Mouse (Mus musculus) urinary bladder, adult 18-20 months (tissue): ENCODE data around the gene Hexim1.
A peak's percentile ranks its signal among the peaks of the same experiment; 100 is the strongest.

ENCODE experiments used
- DNase-seq, 2 experiments: peaks; one replicate each; pipeline ENCODE4 v3.0.0; 2022; ENCODE audit warnings: low spot score in 2 of 2, mixed read lengths in 2 of 2

Gene Hexim1

GRCm38 (mm10) chr11:103116959-103117590 is 1.0 kb downstream of the Hexim1 start:
- peak; percentile 72 to 84 for DNase-seq

DNA sequence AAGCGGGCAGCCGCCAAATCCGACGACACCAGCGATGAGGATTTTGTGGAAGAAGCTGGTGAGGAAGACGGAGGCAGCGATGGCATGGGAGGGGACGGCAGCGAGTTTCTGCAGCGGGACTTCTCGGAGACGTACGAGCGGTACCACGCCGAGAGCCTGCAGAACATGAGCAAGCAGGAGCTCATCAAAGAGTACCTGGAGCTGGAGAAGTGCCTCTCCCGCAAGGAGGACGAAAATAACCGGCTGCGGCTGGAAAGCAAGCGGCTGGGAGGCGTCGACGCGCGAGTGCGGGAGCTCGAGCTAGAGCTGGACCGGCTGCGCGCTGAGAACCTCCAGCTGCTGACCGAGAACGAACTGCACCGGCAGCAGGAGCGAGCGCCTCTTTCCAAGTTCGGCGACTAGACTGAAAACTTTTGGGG is 1.6 kb downstream of the Hexim1 start:
- no peak for DNase-seq

DNA sequence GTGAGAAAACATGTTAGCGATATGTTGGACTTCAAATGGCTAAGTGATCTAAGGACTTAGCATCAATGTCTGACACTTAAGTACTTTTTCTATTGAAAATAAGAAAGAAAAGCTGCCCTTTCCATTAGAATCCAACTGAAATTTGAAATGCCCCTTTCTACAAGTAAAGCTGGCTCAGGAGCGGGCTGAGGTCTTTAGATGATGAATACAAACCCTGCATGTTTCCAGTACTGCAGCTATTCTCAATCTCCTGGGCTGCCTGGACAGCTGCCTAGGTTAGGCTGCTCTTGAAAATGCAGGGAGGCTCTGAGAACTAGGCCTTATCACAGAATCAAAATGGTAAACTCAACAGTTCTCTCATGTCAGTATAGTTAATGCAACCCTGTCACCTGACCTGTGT is 2.8 kb downstream of the Hexim1 start:
- DNase-seq, result no peak

GRCm38 (mm10) chr11:103119609-103120008 is 3.6 kb downstream of the Hexim1 start:
- no peak for DNase-seq

DNA sequence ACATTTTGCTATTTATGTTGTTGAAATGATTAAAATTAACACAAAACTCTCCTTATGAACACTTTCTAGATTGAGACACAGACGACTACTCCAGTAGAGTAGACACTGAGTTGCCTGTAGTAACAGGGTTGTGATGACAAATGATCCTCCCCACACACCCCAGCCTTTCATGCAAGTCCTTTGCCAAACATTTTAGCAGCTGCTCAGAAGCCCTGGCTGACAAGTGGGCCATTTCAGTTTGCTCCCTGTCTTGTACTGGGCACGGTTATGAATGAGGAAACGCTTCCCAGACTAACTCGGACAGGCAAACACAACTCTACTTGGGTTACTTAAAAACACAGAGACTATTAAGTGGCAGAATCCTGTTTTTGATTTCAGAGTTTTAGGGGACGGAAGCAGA is 4.3 kb downstream of the Hexim1 start:
- DNase-seq, result no peak

GRCm38 (mm10) chr11:103131701-103132575 is 15.9 kb downstream of the Hexim1 start, which contains the start of gene Hexim2:
TSS of gene Hexim2 (plus strand) at chr11:103132429.
- DNase-seq, result peak; percentile 45 to 72

GRCm38 (mm10) chr11:103132576-103133455 is 16.8 kb downstream of the Hexim1 start:
- DNase-seq, result peak; percentile 99 to 100

DNA sequence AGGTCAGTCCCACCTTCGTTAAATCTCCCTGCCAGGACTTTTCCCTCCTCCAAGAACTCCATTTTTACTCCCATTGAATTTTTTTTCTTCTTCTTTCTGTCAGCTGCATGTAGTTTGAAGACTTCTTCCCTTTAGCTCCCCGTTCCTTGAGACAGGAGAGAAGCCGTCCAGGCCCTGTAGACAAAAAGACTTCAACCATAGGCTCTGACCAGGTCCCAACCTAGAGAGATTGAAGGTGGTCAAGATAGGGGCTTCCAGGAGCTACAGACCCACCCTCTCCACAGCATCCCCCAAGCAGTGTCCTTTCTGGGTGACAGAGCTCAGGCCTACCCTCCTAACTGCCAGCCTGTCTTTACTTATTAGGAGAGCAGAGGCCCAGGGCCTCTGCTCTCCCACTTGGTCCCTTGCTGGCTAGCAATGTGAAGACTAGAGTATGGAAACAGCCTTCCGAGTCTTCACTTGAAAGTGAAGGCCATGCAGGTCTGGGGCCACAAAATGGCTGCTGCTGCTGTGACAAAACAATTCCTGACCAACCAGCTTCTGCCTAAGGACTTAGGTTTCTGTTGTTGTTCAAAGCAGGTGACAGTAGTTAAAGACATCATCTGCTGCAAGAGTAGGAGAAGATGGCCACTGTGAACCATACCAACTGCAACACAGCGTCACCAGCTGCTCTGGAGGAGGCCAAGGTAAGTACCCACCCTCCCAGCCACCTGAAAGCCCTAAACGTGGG is 17.6 kb downstream of the Hexim1 start:
- DNase-seq, result no peak

DNA sequence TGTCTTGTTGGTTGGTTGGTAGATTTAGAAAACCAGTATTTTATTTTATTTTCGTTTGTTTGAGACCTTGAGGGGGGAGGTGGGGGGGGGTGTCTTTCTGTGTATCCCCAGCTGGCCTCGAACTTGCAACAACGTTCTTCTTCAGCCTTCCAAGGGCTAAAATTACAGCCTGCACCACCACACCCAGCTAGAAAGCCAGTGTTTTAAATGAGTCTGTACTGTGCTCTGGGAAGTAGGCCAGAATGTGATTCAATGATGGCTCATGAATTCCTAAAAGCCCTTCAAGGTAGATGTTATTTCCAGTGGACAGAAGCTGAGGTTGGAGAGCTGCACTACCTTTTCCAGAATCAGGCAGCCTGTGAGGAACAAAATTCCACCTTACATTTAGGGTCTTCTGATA is 18.2 kb downstream of the Hexim1 start:
- no peak for DNase-seq

- DNase-seq, result no peak
These were observed 20.1 kb downstream of the Hexim1 start for GRCm38 (mm10) chr11:103136039-103136577.

DNA sequence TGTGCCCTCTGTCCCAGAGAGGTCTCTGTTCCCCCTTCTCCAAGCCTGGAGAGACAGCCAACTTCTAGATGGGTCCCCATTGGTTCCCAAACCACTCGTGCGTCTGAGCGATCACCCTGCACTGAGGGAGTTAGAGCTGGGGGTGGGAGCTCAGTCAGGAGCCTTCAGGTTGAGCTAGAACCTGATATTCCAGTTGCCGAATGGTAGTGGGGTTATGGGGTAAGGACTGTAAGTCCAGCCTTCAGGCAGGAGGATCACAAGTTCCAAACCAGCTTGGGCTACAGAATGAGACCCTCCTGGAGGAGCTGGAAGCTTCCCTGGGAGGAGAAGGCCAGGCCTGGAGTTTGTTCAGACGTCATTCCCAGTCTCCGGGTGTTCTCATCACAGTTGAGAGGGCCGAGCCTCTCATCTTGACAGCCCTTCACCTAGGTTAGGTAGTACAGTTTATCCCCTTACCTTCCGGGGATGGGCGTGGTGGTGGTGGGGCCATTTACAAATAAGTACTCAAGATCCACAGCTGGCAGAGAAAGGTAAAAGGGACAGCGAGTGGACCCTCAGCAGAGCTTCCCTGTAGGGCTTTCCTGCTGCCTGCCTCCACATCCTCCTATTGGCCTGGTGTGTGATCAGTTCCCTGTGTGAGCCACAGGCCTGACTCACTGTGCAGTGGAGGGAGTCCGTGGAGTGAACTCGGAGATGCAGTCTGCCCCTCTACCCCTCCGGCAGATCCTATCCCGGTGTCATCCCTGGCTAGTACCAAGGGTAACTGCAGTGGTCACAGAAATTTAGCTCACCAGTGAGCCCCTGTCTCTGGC is 24.1 kb downstream of the Hexim1 start:
- DNase-seq, result no peak

DNA sequence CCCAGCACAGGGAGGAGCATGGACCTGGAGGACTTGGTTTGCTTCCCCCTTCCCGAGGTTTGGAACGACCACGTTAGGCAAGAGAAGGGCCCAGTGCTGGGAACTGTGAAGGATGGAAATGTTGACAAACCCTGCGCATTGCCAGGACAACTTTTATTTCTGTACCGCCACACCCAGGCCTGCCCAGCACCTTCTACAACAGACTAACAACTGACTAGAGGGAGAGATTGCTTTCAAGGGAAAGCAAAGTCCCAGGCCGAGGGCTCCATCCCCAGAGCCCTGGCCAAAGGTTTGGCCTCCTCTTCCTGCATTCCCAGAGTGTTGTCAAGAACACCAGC is 24.7 kb downstream of the Hexim1 start:
- DNase-seq, result peak in 1 of 2 experiments; percentile 14

DNA sequence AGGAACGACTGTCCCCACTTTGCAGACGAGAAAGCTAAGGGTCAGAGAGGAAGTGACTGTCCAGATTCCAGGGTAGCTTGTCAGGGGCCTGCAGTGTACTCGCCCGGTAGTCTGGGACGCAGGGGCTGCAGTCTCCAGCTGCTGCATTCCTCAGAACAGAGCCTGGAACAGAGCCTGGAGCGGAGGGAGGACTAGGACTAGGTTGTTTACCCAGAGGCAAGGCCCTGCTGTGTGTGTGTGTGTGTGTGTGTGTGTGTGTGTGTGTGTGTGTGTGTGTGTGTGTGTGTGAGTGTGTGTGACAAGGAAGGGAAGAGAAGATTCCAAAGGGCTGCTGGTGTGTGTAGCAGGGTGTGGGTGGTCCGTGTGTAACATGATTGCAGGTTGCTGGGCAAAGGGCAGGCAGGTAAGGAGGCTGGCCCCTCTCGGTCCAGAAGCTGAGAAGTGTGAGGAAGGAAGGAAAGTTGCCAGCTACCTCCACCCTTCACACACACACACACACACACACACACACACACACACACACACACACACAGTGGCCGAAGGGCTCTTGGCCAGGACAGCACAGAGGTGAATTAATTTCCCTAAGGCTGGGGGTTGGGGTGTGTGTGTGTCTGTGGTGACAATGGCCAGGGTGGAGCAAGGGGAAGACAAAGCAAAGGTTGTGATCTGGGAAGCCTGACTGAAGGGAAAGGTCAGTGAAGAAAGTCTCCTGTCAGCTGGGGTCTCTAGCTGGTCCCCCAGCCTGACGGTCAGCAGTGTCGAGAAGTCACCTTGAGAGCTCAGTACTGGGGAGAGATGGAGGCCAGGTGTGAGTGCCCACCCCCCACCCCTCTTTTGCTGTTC is 25.3 kb downstream of the Hexim1 start:
- peak; percentile 49 to 66 for DNase-seq

DNA sequence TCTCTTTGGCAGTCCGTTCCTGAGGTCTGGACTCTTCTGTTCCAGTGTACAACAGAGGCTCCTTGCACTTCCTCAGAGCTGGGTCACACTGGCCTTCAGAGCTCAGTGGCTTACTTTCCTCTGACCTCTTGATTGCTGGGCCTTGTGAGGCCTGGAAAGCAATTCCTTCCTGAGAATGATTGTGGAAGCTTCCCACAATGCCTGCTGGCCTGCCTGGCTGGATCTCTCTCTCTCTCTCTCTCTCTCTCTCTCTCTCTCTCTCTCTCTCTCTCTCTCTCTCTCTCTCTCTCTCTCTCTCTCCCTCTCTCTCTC is 25.9 kb downstream of the Hexim1 start:
- no peak for DNase-seq

DNA sequence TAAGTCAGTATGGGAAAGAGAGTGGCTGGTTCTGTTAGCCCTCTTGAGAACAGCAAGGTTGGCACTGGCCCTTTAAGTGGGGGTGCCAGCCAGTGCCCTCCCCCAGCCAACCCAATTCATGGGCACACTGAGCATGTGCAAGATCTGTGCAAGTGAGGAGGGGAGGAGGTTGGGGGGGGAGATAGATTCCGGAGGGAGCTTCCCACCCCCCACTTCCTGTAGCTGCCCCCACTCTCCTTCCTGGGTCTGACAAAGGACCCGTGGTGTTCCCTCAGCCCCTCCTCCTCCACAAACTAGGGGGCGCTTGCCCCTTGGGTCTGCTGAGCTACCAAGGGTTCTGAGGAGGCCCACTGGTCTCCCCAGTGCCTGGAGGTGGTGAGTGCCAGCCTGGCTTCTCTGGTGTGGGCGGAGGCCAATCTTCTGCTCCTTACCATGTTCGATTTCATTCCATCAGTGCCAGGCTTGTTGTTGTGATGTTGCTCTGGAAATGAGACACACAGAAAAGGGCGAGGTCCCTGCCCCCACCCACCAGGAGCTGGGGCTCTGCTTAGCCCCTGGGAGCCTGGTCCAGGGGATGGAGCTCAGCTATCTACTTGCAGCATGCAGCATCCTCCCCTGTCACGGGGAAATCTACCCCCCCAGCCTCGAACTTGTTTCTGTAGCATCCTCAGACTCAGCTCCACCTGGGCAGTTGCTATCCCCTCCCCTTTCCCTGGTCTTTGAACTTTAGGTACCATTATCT is 26.6 kb downstream of the Hexim1 start:
- peak; percentile 12 to 41 for DNase-seq

DNA sequence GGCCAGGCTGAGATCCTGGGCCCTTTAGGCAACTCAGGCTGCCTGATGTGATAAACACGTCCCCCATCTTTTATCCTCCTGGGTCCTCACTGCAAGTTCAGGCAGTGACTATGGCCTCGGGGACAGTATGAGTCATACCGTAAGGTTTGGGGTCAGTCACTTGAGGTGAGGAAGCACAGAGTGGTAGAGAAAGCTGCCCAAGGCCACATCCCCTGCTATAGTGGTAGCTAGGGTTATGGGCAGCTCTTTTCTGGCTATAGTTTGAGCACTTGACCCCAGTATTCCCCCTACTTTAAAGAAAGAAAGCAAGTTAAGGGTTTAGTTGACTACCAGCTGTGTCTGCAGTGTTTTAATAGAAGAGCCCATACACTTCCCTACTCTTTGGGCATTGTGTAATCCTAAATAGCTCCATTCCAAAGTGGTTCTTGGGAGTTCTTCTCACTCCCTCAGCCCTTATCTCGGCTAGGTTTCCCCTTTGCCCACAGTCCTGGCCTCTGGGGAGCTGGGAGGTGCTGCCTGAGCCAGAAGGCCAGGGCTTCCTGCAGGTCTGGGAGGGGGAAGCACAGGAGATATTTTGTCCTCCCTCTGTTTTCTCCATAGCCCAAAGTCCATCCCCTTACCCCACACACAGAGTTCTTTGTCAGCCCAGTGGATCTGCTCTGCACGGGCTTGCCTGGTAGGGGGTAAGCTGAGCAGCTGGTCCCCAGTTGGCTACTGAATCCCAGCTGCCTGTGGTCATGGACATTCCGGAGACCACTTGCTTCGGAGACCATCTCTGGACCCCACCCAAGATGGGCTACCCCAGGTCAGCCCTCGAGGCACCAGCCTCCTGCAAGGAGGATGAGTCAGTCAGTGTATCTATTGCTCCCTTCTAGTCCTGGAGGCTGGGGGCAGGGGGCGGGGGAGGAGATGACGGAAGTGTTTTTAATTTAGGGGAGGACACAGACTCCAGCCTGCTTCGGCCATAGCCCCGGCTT is 28.6 kb downstream of the Hexim1 start:
- peak in 1 of 2 experiments; percentile 12 for DNase-seq

DNA sequence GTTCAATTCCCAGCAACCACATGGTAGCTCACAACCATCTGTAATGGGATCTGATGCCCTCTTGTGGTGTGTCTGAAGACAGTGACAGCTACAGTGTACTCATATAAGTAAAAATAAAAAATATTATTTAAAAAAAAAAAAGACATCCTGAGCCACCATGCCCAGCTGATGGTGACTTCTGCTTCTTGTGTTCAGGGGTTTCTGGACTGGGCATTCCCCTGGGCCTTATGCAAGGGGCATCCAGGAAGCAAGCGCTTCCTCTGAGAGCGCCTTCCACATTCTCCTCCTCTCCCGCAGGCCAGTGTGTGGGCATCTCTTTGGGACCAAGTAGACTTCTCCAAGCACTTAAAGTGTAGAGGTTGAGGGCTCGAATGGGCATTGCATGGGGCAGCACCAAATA is 30.4 kb downstream of the Hexim1 start:
- no peak for DNase-seq

- DNase-seq, result no peak
These were observed 31.7 kb downstream of the Hexim1 start for GRCm38 (mm10) chr11:103147766-103148165.
